Mouse (Mus musculus) embryo, embryonic 11 days (tissue): ENCODE data around the gene Tmem213.

Experiments
- DNase-seq: peaks from one replicate; pipeline ENCODE4 v3.0.0-alpha.2; 2015

The Tmem213 gene

GRCm38 (mm10) chr6:38109160-38109795 lies at the start of gene Tmem213:
TSS of gene Tmem213 (plus strand) at chr6:38109255.
- no peak for DNase-seq

- DNase-seq, result no peak
Measured at GRCm38 (mm10) chr6:38064621-38065020, 44.4 kb upstream of the Tmem213 start.

GRCm38 (mm10) chr6:38065122-38065500 lies 43.9 kb upstream of the Tmem213 start:
- DNase-seq, result no peak

- no peak for DNase-seq
Measured at GRCm38 (mm10) chr6:38065501-38066122, 43.4 kb upstream of the Tmem213 start.

GRCm38 (mm10) chr6:38066215-38066614 lies 42.8 kb upstream of the Tmem213 start:
- peak; percentile 85 for DNase-seq

GRCm38 (mm10) chr6:38071256-38071655 lies 37.8 kb upstream of the Tmem213 start:
- no peak for DNase-seq

GRCm38 (mm10) chr6:38072137-38072796 lies 36.8 kb upstream of the Tmem213 start:
- DNase-seq, result no peak

GRCm38 (mm10) chr6:38073592-38073991 lies 35.5 kb upstream of the Tmem213 start:
- DNase-seq, result no peak

GRCm38 (mm10) chr6:38080364-38080763 lies 28.7 kb upstream of the Tmem213 start:
- DNase-seq, result no peak

- peak; percentile 16 for DNase-seq
Measured at GRCm38 (mm10) chr6:38081727-38082341, 27.2 kb upstream of the Tmem213 start.

- no peak for DNase-seq
Measured at GRCm38 (mm10) chr6:38083204-38083603, 25.9 kb upstream of the Tmem213 start.

GRCm38 (mm10) chr6:38087242-38088026 lies 21.6 kb upstream of the Tmem213 start:
- no peak for DNase-seq

- DNase-seq, result no peak
Measured at GRCm38 (mm10) chr6:38092539-38092938, 16.5 kb upstream of the Tmem213 start.

GRCm38 (mm10) chr6:38094701-38095100 lies 14.4 kb upstream of the Tmem213 start:
- no peak for DNase-seq

- DNase-seq, result no peak
Measured at GRCm38 (mm10) chr6:38096961-38097370, 12.1 kb upstream of the Tmem213 start.

GRCm38 (mm10) chr6:38102216-38102795 lies 6.7 kb upstream of the Tmem213 start:
- no peak for DNase-seq

- no peak for DNase-seq
Measured at GRCm38 (mm10) chr6:38103775-38104174, 5.3 kb upstream of the Tmem213 start.

GRCm38 (mm10) chr6:38105924-38106323 lies 3.1 kb upstream of the Tmem213 start:
- no peak for DNase-seq

- DNase-seq, result no peak
Measured at GRCm38 (mm10) chr6:38108449-38108848, 606 bp upstream of the Tmem213 start.

GRCm38 (mm10) chr6:38109871-38110270 lies 816 bp downstream of the Tmem213 start:
- peak; percentile 25 for DNase-seq

GRCm38 (mm10) chr6:38110859-38111258 lies 1.8 kb downstream of the Tmem213 start:
- DNase-seq, result no peak

GRCm38 (mm10) chr6:38116107-38116770 lies 7.2 kb downstream of the Tmem213 start:
- no peak for DNase-seq
